Comparison of ENCODE assay signal across 21 mouse cellular contexts in genomic region chr9:121696626-121697025, GRCm38 (mm10). TPM values are rescaled to one million over a fixed set of nuclear protein-coding genes. Genes with fewer than 3 reads are reported as not detected.
A peak's percentile ranks its signal among the peaks of the same experiment; 100 is the strongest.
DNase-seq lines count a peak whose midpoint lies in the region; ATAC-seq and TF ChIP-seq lines count a peak whose summit lies in the region.
"Had no signal": no experiment of that assay in that cellular context is flagged by ENCODE, and none has a peak within 500 bp of the region (broad histone marks: within the 10 kb centered on the region; RNA-seq: fewer than 3 reads in every experiment).

No protein-coding gene starts in this region.

- H3K9me3 ChIP-seq in lung, embryonic 14.5 days (ENCODE audit: low read depth, low read length): no peaks in the 10 kb centered on the region
- no peaks in the 10 kb centered on the region for H3K9me3 ChIP-seq in embryonic facial prominence, embryonic 15.5 days (replicated peaks)
- no peaks in the 10 kb centered on the region for H3K9me3 ChIP-seq in stomach, embryonic 14.5 days (ENCODE audit: control insufficient read depth, low read depth, low read length)
- H3K9me3 ChIP-seq: kidney, embryonic 15.5 days; neural tube, embryonic 15.5 days had no signal

- no peak overlapping the region for H3K4me3 ChIP-seq in lung, embryonic 14.5 days (ENCODE audit: low read depth, low read length)
- no peak overlapping the region for H3K4me3 ChIP-seq in lung, adult 2 months (replicated peaks; ENCODE audit: extremely low read depth, low read depth, low read length)
- no peak overlapping the region for H3K4me3 ChIP-seq in embryonic facial prominence, embryonic 15.5 days (replicated peaks)
- no peak overlapping the region for H3K4me3 ChIP-seq in stomach, embryonic 14.5 days (ENCODE audit: low read depth, low read length)
- H3K4me3 ChIP-seq: forebrain, embryonic 10.5 days; gastrocnemius, adult 2 months; kidney, embryonic 15.5 days; neural tube, embryonic 15.5 days had no signal

- no peaks in the 10 kb centered on the region for H3K27me3 ChIP-seq in lung, embryonic 14.5 days (ENCODE audit: insufficient read depth, low read length)
- no peaks in the 10 kb centered on the region for H3K27me3 ChIP-seq in embryonic facial prominence, embryonic 15.5 days
- no peaks in the 10 kb centered on the region for H3K27me3 ChIP-seq in stomach, embryonic 14.5 days (ENCODE audit: control insufficient read depth, insufficient read depth, low read length)
- H3K27me3 ChIP-seq: kidney, embryonic 15.5 days; neural tube, embryonic 15.5 days had no signal

- 74% methylated on average over 9 of the region's 9 CpGs for WGBS in lung, embryonic 14.5 days
- 83% methylated on average over 9 of the region's 9 CpGs for WGBS in lung, adult 2 months
- 83% methylated on average over 9 of the region's 9 CpGs for WGBS in embryonic facial prominence, embryonic 15.5 days
- 88% methylated on average over 9 of the region's 9 CpGs for WGBS in stomach, embryonic 14.5 days

- no peaks in the 10 kb centered on the region for H3K4me1 ChIP-seq in lung, embryonic 14.5 days (ENCODE audit: insufficient read depth)
- no peaks in the 10 kb centered on the region for H3K4me1 ChIP-seq in lung, adult 2 months (ENCODE audit: control insufficient read depth, insufficient read depth, low read length)
- H3K4me1 ChIP-seq in embryonic facial prominence, embryonic 15.5 days: no peaks in the 10 kb centered on the region
- H3K4me1 ChIP-seq in stomach, embryonic 14.5 days (ENCODE audit: control insufficient read depth, insufficient read depth, low read length): no peaks in the 10 kb centered on the region
- H3K4me1 ChIP-seq: forebrain, embryonic 10.5 days; kidney, embryonic 15.5 days; neural tube, embryonic 15.5 days had no signal

- H3K27ac ChIP-seq in lung, embryonic 14.5 days (ENCODE audit: low read depth): no peak overlapping the region
- no peak overlapping the region for H3K27ac ChIP-seq in embryonic facial prominence, embryonic 15.5 days (replicated peaks)
- no peak overlapping the region for H3K27ac ChIP-seq in stomach, embryonic 14.5 days (ENCODE audit: low read length)
- H3K27ac ChIP-seq: forebrain, embryonic 10.5 days; gastrocnemius, adult 2 months; kidney, embryonic 15.5 days; neural tube, embryonic 15.5 days had no signal

- H3K4me2 ChIP-seq in lung, embryonic 14.5 days: no peak overlapping the region
- H3K4me2 ChIP-seq in embryonic facial prominence, embryonic 15.5 days (replicated peaks): no peak overlapping the region
- no peak overlapping the region for H3K4me2 ChIP-seq in stomach, embryonic 14.5 days (replicated peaks; ENCODE audit: low read depth, low read length)
- H3K4me2 ChIP-seq: kidney, embryonic 15.5 days; liver, embryonic 11.5 days; neural tube, embryonic 15.5 days had no signal

- H3K9ac ChIP-seq in lung, embryonic 14.5 days: no peak overlapping the region
- H3K9ac ChIP-seq in embryonic facial prominence, embryonic 15.5 days: no peak overlapping the region
- H3K9ac ChIP-seq in stomach, embryonic 14.5 days (replicated peaks; ENCODE audit: low read depth, low read length): no peak overlapping the region
- H3K9ac ChIP-seq: kidney, embryonic 15.5 days; neural tube, embryonic 15.5 days had no signal

- TF ChIP-seq CTCF in lung, embryonic 14.5 days (IDR thresholded peaks at IDR 0.05; ENCODE audit: low read depth): no peak
- TF ChIP-seq CTCF in lung, adult 2 months (IDR thresholded peaks at IDR 0.05; ENCODE audit: insufficient read depth, low read length): no peak

- peaks cover 16% of the 10 kb centered on the region; the same call in 1 of the 2 replicates for H3K36me3 ChIP-seq in lung, embryonic 14.5 days (ENCODE audit: insufficient read depth)
- peaks cover 34% of the 10 kb centered on the region for H3K36me3 ChIP-seq in embryonic facial prominence, embryonic 15.5 days
- peaks cover 7% of the 10 kb centered on the region for H3K36me3 ChIP-seq in stomach, embryonic 14.5 days (ENCODE audit: control insufficient read depth, insufficient read depth, low read length)

- ATAC-seq in frontal cortex, adult (ENCODE audit: low TSS enrichment): peak; percentile 20; the same call in 1 of the 2 replicates
- peak; percentile 64 for ATAC-seq in lung, embryonic 14.5 days (ENCODE audit: insufficient read depth)
- ATAC-seq in embryonic facial prominence, embryonic 15.5 days (ENCODE audit: insufficient number of reproducible peaks, low FRiP score, low TSS enrichment, low read depth): peak; percentile 19; the same call in 1 of the 2 replicates
- ATAC-seq in stomach, embryonic 14.5 days (ENCODE audit: insufficient number of reproducible peaks, insufficient read depth, low FRiP score, low read depth): 0 out of 2 replicates have a peak, but pooled peaks have one; percentile 14
- ATAC-seq: CD4-positive, CD25-positive, alpha-beta regulatory T cell, adult 4 months had no signal

- no peak for DNase-seq in frontal cortex, postnatal 36 days (ENCODE audit: low spot score in 2 of 2)
- peak; percentile 47 for DNase-seq in lung, embryonic 14.5 days
- no peak for DNase-seq in lung, adult 2 months
- DNase-seq in layer of hippocampus, adult 8-10 months (ENCODE audit: low spot score in 2 of 2): no peak
- DNase-seq: adrenal gland, postnatal 14 days; cerebellum, adult 8-10 months; gastrocnemius, adult 2 months; kidney, adult 11 months; left cerebral cortex, postnatal 4 days had no signal

- no peak for TF ChIP-seq POLR2A in lung, adult 2 months (IDR thresholded peaks at IDR 0.05; ENCODE audit: borderline replicate concordance, extremely low read depth, low read depth, low read length)

RNA-seq across cellular contexts. Expression of gene Sec22c, which starts 8.7 kb away (rescaled TPM):
- 8.1 and 9.6 TPM in 2 replicates for polyA plus RNA-seq in lung, embryonic 14.5 days (2014; fragmentation: Nextera tagmentation; extraction: Ambion mirVana)
- 8.9 and 9.9 TPM in 2 replicates for polyA plus RNA-seq in lung, adult 2 months (2012; rRNA removed)
- 14.4 and 15.3 TPM in 2 replicates for polyA plus RNA-seq in embryonic facial prominence, embryonic 15.5 days (2015; fragmentation: Nextera tagmentation; extraction: Ambion mirVana)
- polyA plus RNA-seq in stomach, embryonic 14.5 days (2014; fragmentation: Nextera tagmentation; extraction: Ambion mirVana): 10.1 and 12.4 TPM in 2 replicates
- 10 to 100 TPM; 22.7 to 34.7 (median 29.1) TPM for total RNA-seq in layer of hippocampus, adult 8-10 months (2022)

RNA-seq across cellular contexts. Expression of gene Ss18l2, which starts 13.5 kb away (rescaled TPM):
- polyA plus RNA-seq in lung, embryonic 14.5 days (2014; fragmentation: Nextera tagmentation; extraction: Ambion mirVana): 105 and 109 TPM in 2 replicates
- polyA plus RNA-seq in lung, adult 2 months (2012; rRNA removed): 18.4 and 22.2 TPM in 2 replicates
- 111 and 116 TPM in 2 replicates for polyA plus RNA-seq in embryonic facial prominence, embryonic 15.5 days (2015; fragmentation: Nextera tagmentation; extraction: Ambion mirVana)
- 136 TPM in 2 replicates for polyA plus RNA-seq in stomach, embryonic 14.5 days (2014; fragmentation: Nextera tagmentation; extraction: Ambion mirVana)
- 10 to 100 TPM; 64.8 to 73.8 (median 69.7) TPM for total RNA-seq in layer of hippocampus, adult 8-10 months (2022)

RNA-seq across cellular contexts. Expression of gene Nktr, which starts 22.3 kb away (rescaled TPM):
- 70.4 and 74.2 TPM in 2 replicates for polyA plus RNA-seq in lung, embryonic 14.5 days (2014; fragmentation: Nextera tagmentation; extraction: Ambion mirVana)
- 36.6 and 48.6 TPM in 2 replicates for polyA plus RNA-seq in lung, adult 2 months (2012; rRNA removed)
- 66.5 and 71.5 TPM in 2 replicates for polyA plus RNA-seq in embryonic facial prominence, embryonic 15.5 days (2015; fragmentation: Nextera tagmentation; extraction: Ambion mirVana)
- 88.1 and 102 TPM in 2 replicates for polyA plus RNA-seq in stomach, embryonic 14.5 days (2014; fragmentation: Nextera tagmentation; extraction: Ambion mirVana)
- total RNA-seq in layer of hippocampus, adult 8-10 months (2022): 100 to 1,000 TPM in 3 of 4 experiments, 10 to 100 TPM in 1; 96.7 to 159 (median 122) TPM

RNA-seq across cellular contexts. Expression of gene Vipr1, which starts 54.1 kb away (rescaled TPM):
- 0.47 and 0.54 TPM in 2 replicates for polyA plus RNA-seq in lung, embryonic 14.5 days (2014; fragmentation: Nextera tagmentation; extraction: Ambion mirVana)
- polyA plus RNA-seq in lung, adult 2 months (2012; rRNA removed): 2.2 and 2.6 TPM in 2 replicates
- 0.63 and 0.66 TPM in 2 replicates for polyA plus RNA-seq in embryonic facial prominence, embryonic 15.5 days (2015; fragmentation: Nextera tagmentation; extraction: Ambion mirVana)
- polyA plus RNA-seq in stomach, embryonic 14.5 days (2014; fragmentation: Nextera tagmentation; extraction: Ambion mirVana): 0.29 and 0.46 TPM in 2 replicates
- total RNA-seq in layer of hippocampus, adult 8-10 months (2022): 10 to 100 TPM; 17.8 to 20.5 (median 18.4) TPM
- total RNA-seq: megakaryocyte-erythroid progenitor cell, adult 5-6 weeks had no signal

RNA-seq across cellular contexts. Expression of gene Lyzl4, which starts 54.7 kb away (rescaled TPM):
- not detected in 2 replicates for polyA plus RNA-seq in lung, embryonic 14.5 days (2014; fragmentation: Nextera tagmentation; extraction: Ambion mirVana)
- polyA plus RNA-seq in lung, adult 2 months (2012; rRNA removed): 0.66 and 0.72 TPM in 2 replicates
- polyA plus RNA-seq in embryonic facial prominence, embryonic 15.5 days (2015; fragmentation: Nextera tagmentation; extraction: Ambion mirVana): 0.74 and 1.0 TPM in 2 replicates
- 0.55 TPM in 1 of 2 replicates, not detected in the other for polyA plus RNA-seq in stomach, embryonic 14.5 days (2014; fragmentation: Nextera tagmentation; extraction: Ambion mirVana)
- 1 to 10 TPM in 3 of 4 experiments, under 1 TPM in 1; 0.80 to 4.4 (median 3.2) TPM for total RNA-seq in layer of hippocampus, adult 8-10 months (2022)
- total RNA-seq: adrenal gland, postnatal 14 days; gastrocnemius, adult 2 months; hematopoietic stem cell, adult 5-6 weeks; megakaryocyte-erythroid progenitor cell, adult 5-6 weeks had no signal
- polyA plus RNA-seq: brain, embryonic 14.5 days; CD4-positive, CD25-positive, alpha-beta regulatory T cell, adult 4 months; forebrain, embryonic 10.5 days; heart, postnatal 0 days; kidney, embryonic 15.5 days; liver, embryonic 11.5 days; neural tube, embryonic 15.5 days had no signal

Comparison
In these comparisons a context has a peak if more than half of its experiments do, and no peak if none do; other contexts are left out.
1. ATAC-seq: peak in every context shown above with its lines; median percentile 64 in lung, embryonic 14.5 days; 20 in frontal cortex, adult; 19 in embryonic facial prominence, embryonic 15.5 days; 14 in stomach, embryonic 14.5 days.